Mouse (Mus musculus): ENCODE measurements at regions not wholly inside any gene's neighbourhood (a gene's known extent, or its start where the extent isn't known, plus 50 kb on each side); places are given as distances from the start of the nearest gene placed in this dataset.

- Histone ChIP-seq H3K4me3 (replicated peaks) (no peak overlapping the region), H3K36me3 (no peaks in the 10 kb centered on the region), H3K9me3 (replicated peaks) (no peaks in the 10 kb centered on the region), H3K27ac (replicated peaks) (no peak overlapping the region), H3K27me3 (no peaks in the 10 kb centered on the region), H3K9ac (no peak overlapping the region), H3K4me1 (no peaks in the 10 kb centered on the region), H3K4me2 (replicated peaks) (no peak overlapping the region)
- 58% methylated on average over 6 of the region's 6 CpGs for WGBS
- no peak for ATAC-seq (ENCODE audit: insufficient number of reproducible peaks, low FRiP score, low TSS enrichment, low read depth)
Measured at GRCm38 (mm10) chr10:44755355-44755957, 227.2 kb upstream of the Prdm1 start.

DNA sequence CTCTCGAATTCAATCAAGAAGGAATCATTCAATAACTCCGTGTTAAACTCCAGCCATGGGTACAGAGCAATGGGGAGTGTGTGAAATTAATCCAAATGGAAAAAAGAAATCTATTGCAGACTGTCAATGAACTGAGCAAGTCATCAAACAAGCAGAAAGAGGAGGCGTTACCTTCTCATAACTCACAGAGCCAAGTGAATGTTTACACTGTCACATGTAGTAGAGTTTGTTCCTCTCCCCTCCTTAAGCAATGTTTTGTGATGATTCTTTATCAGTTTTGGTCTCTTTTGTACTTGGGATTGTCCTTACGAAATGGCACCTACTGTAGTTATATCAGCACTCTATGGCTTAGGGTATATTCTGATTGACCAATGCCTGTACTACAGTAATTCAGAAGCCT is 226.6 kb upstream of the Prdm1 start:
- Histone ChIP-seq H3K9ac (no peak overlapping the region), H3K36me3 (no peaks in the 10 kb centered on the region), H3K9me3 (replicated peaks) (no peaks in the 10 kb centered on the region), H3K27ac (replicated peaks) (no peak overlapping the region), H3K27me3 (no peaks in the 10 kb centered on the region), H3K4me2 (replicated peaks) (no peak overlapping the region), H3K4me3 (replicated peaks) (no peak overlapping the region), H3K4me1 (no peaks in the 10 kb centered on the region)
- no peak for ATAC-seq (ENCODE audit: insufficient number of reproducible peaks, low FRiP score, low TSS enrichment, low read depth)
- WGBS: 69% methylated on average over 4 of the region's 4 CpGs

- H3K4me3 ChIP-seq (replicated peaks): no peak overlapping the region
- 40% methylated on average over 8 of the region's 8 CpGs for WGBS
- no peaks in the 10 kb centered on the region for H3K4me1 ChIP-seq
- H3K9ac ChIP-seq: no peak overlapping the region
- no peaks in the 10 kb centered on the region for H3K36me3 ChIP-seq
- no peaks in the 10 kb centered on the region for H3K9me3 ChIP-seq (replicated peaks)
- ATAC-seq (ENCODE audit: insufficient number of reproducible peaks, low FRiP score, low TSS enrichment, low read depth): no peak
- no peak overlapping the region for H3K4me2 ChIP-seq (replicated peaks)
- H3K27ac ChIP-seq (replicated peaks): no peak overlapping the region
- no peaks in the 10 kb centered on the region for H3K27me3 ChIP-seq
Measured at GRCm38 (mm10) chr10:44752719-44753390, 224.6 kb upstream of the Prdm1 start.

DNA sequence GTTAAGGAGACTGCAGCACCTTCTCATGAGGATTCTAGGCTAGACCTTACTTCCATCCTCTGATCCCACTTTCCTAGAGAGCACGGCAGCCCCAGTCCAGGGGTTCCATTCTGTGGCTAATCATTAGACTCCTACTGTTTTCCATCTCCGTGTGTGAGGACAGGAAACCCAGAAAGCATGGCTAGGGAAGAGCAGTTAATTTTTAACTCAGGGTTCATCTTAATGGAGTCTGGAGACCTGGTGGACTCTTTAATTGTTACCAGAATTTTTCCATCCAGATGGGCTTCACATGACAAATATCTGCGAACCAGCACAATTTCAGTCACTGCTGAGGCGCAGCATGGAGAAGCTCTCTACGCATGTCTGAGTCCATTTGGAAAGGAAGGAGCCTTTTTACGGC is 222.8 kb upstream of the Prdm1 start:
- no peak for ATAC-seq (ENCODE audit: insufficient number of reproducible peaks, low FRiP score, low TSS enrichment, low read depth)
- Histone ChIP-seq H3K4me2 (replicated peaks) (no peak overlapping the region), H3K36me3 (no peaks in the 10 kb centered on the region), H3K4me1 (no peaks in the 10 kb centered on the region), H3K27ac (replicated peaks) (no peak overlapping the region), H3K27me3 (no peaks in the 10 kb centered on the region), H3K9me3 (replicated peaks) (no peaks in the 10 kb centered on the region), H3K9ac (no peak overlapping the region), H3K4me3 (replicated peaks) (no peak overlapping the region)
- 62% methylated on average over 6 of the region's 6 CpGs for WGBS

DNA sequence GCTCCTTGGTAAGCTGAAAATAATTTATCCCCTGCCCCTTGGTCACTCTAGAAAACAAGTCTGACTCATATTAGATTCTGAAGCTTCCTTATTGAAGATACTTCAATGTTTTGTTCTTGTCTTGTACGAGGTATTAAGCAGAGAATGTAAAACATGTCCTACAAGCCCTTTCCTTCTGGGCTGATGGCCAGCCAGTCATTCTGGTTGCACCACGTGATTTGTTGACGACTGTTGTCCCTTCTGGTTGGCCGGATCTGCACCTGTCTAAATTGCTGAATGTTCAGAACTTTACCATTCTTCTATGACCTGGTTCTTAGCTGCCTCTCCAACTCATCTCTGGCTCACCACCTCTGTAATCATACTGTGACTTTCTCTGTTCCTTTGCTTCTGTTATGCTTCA is 220.9 kb upstream of the Prdm1 start:
- Histone ChIP-seq H3K4me1 (no peaks in the 10 kb centered on the region), H3K36me3 (no peaks in the 10 kb centered on the region), H3K9me3 (replicated peaks) (no peaks in the 10 kb centered on the region), H3K4me2 (replicated peaks) (no peak overlapping the region), H3K4me3 (replicated peaks) (no peak overlapping the region), H3K27ac (replicated peaks) (no peak overlapping the region), H3K27me3 (no peaks in the 10 kb centered on the region), H3K9ac (no peak overlapping the region)
- ATAC-seq (ENCODE audit: insufficient number of reproducible peaks, low FRiP score, low TSS enrichment, low read depth): no peak
- WGBS: 59% methylated on average over 4 of the region's 4 CpGs

- Histone ChIP-seq H3K4me3 (replicated peaks) (no peak overlapping the region), H3K27ac (replicated peaks) (no peak overlapping the region), H3K9me3 (replicated peaks) (no peaks in the 10 kb centered on the region), H3K27me3 (no peaks in the 10 kb centered on the region), H3K36me3 (no peaks in the 10 kb centered on the region), H3K4me2 (replicated peaks) (no peak overlapping the region), H3K9ac (no peak overlapping the region), H3K4me1 (no peaks in the 10 kb centered on the region)
- no peak for ATAC-seq (ENCODE audit: insufficient number of reproducible peaks, low FRiP score, low TSS enrichment, low read depth)
- WGBS: 88% methylated on average over 3 of the region's 3 CpGs
Measured at GRCm38 (mm10) chr10:44747419-44747818, 219.1 kb upstream of the Prdm1 start.

GRCm38 (mm10) chr10:44744221-44744620 is 215.9 kb upstream of the Prdm1 start:
- Histone ChIP-seq H3K9me3 (replicated peaks) (no peaks in the 10 kb centered on the region), H3K27ac (replicated peaks) (no peak overlapping the region), H3K4me2 (replicated peaks) (no peak overlapping the region), H3K27me3 (no peaks in the 10 kb centered on the region), H3K4me3 (replicated peaks) (no peak overlapping the region), H3K9ac (no peak overlapping the region), H3K4me1 (no peaks in the 10 kb centered on the region), H3K36me3 (no peaks in the 10 kb centered on the region)
- ATAC-seq (ENCODE audit: insufficient number of reproducible peaks, low FRiP score, low TSS enrichment, low read depth): no peak
- WGBS: 63% methylated on average over 2 of the region's 2 CpGs

GRCm38 (mm10) chr10:44733641-44734040 is 205.3 kb upstream of the Prdm1 start:
- Histone ChIP-seq H3K9me3 (replicated peaks) (no peaks in the 10 kb centered on the region), H3K36me3 (no peaks in the 10 kb centered on the region), H3K4me2 (replicated peaks) (no peak overlapping the region), H3K27ac (replicated peaks) (no peak overlapping the region), H3K9ac (no peak overlapping the region), H3K27me3 (no peaks in the 10 kb centered on the region), H3K4me1 (no peaks in the 10 kb centered on the region), H3K4me3 (replicated peaks) (no peak overlapping the region)
- WGBS: 72% methylated on average over 5 of the region's 5 CpGs
- no peak for ATAC-seq (ENCODE audit: insufficient number of reproducible peaks, low FRiP score, low TSS enrichment, low read depth)

DNA sequence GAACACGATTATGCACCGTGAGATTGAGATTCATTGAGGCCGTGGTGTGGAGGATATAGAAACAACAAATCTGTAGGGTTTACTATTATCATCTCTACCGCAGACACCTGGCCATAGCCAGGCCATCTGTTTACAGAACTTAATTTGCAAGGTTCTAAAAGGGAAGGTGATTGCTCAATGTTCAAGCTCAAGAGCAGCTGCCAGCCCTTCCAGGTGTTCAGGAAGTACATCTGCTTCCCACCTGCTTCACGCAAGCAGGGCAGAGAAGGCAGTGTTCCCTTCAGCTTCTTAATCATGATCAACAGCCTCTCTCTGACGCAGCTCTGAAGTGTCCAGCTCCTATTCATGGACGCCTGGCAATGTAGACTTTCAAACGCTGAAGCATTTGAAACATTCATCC is 202.4 kb upstream of the Prdm1 start:
- 78% methylated on average over 8 of the region's 8 CpGs for WGBS
- H3K9ac ChIP-seq: no peak overlapping the region
- ATAC-seq (ENCODE audit: insufficient number of reproducible peaks, low FRiP score, low TSS enrichment, low read depth): no peak
- no peaks in the 10 kb centered on the region for H3K9me3 ChIP-seq (replicated peaks)
- H3K27ac ChIP-seq (replicated peaks): no peak overlapping the region
- H3K27me3 ChIP-seq: no peaks in the 10 kb centered on the region
- H3K4me2 ChIP-seq (replicated peaks): no peak overlapping the region
- no peaks in the 10 kb centered on the region for H3K4me1 ChIP-seq
- H3K36me3 ChIP-seq: no peaks in the 10 kb centered on the region
- no peak overlapping the region for H3K4me3 ChIP-seq (replicated peaks)

- no peaks in the 10 kb centered on the region for H3K27me3 ChIP-seq
- H3K4me1 ChIP-seq: 0 out of 2 replicates have a peak, but pooled peaks cover under 1% of the 10 kb centered on the region
- no peaks in the 10 kb centered on the region for H3K36me3 ChIP-seq
- WGBS: 70% methylated on average over 4 of the region's 4 CpGs
- no peak overlapping the region for H3K9ac ChIP-seq
- H3K27ac ChIP-seq (replicated peaks): no peak overlapping the region
- H3K4me2 ChIP-seq (replicated peaks): no peak overlapping the region
- no peak for ATAC-seq (ENCODE audit: insufficient number of reproducible peaks, low FRiP score, low TSS enrichment, low read depth)
- no peaks in the 10 kb centered on the region for H3K9me3 ChIP-seq (replicated peaks)
- H3K4me3 ChIP-seq (replicated peaks): no peak overlapping the region
Measured at GRCm38 (mm10) chr10:44728963-44729362, 200.7 kb upstream of the Prdm1 start.

GRCm38 (mm10) chr10:44724575-44724974 is 196.3 kb upstream of the Prdm1 start:
- Histone ChIP-seq H3K4me3 (replicated peaks) (no peak overlapping the region), H3K27ac (replicated peaks) (no peak overlapping the region), H3K27me3 (no peaks in the 10 kb centered on the region), H3K4me2 (replicated peaks) (no peak overlapping the region), H3K9ac (no peak overlapping the region), H3K9me3 (replicated peaks) (no peaks in the 10 kb centered on the region), H3K4me1 (0 out of 2 replicates have a peak, but pooled peaks cover 5% of the 10 kb centered on the region), H3K36me3 (no peaks in the 10 kb centered on the region)
- WGBS: 49% methylated on average over 3 of the region's 3 CpGs
- no peak for ATAC-seq (ENCODE audit: insufficient number of reproducible peaks, low FRiP score, low TSS enrichment, low read depth)

DNA sequence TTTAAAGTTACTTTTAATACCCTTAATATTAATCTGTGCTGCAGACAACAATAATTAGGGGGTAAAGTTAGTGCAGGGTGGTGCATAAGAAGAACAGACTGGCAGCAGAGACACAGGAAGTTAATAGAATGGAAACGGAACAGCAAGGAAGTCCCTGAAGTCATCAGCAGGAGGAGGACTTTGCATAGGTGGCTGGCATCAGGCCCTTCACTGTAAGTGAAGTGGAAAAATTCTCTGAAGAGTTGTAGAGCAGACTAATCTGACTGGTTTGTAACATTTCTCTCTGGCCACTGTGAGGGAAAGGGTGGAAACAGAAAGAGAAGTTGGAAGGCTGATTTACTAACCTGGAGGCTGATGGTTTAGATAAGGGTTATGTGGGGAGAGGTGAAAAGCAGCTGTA is 195.5 kb upstream of the Prdm1 start:
- no peak for ATAC-seq (ENCODE audit: insufficient number of reproducible peaks, low FRiP score, low TSS enrichment, low read depth)
- WGBS: 38% methylated on average over 1 of the region's 1 CpGs
- no peaks in the 10 kb centered on the region for H3K9me3 ChIP-seq (replicated peaks)

More for the DNA sequence above, 195.5 kb upstream of the Prdm1 start:
- Histone ChIP-seq H3K36me3 (no peaks in the 10 kb centered on the region), H3K4me1 (0 out of 2 replicates have a peak, but pooled peaks cover 5% of the 10 kb centered on the region), H3K27me3 (no peaks in the 10 kb centered on the region), H3K9ac (no peak overlapping the region), H3K27ac (replicated peaks) (no peak overlapping the region), H3K4me3 (replicated peaks) (no peak overlapping the region), H3K4me2 (replicated peaks) (no peak overlapping the region)

All from embryonic facial prominence, embryonic 15.5 days (tissue).